Mouse (Mus musculus): ENCODE measurements around the gene Fbxo17. TPM values are rescaled to one million over a fixed set of nuclear protein-coding genes. Genes with fewer than 3 reads are reported as not detected.
"Not testable (repeated sequence)": the region's sequence is repeated elsewhere in the genome, so short reads cannot be mapped to it uniquely, and the experiment has no call there.

Fbxo17 gene
- polyA plus RNA-seq, 1 experiment from 2014 or later, result 8.2 TPM

DNA sequence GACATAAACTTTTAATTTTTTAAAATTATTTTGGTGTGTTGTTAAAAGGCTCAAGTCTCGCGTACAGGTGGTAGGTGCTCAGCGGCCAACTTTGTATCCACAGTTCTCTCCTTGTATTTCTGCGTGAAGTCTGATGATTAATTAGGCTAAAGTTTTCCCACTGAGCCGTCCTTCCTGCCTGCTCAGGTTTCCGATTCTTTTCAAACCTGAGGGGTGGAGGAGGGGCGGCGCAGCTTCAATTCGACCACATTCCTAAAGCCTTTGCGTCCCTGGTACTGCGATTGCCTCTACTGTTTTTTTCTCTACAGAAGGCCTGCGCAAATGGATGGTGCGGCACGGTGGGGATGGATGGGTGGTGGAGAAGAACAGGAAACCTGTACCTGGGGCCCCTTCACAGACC, 22.2 kb upstream of the Fbxo17 start:
- Histone ChIP-seq H3K4me1 (peaks cover 20% of the 10 kb centered on the region), H3K27ac (no peak overlapping the region), H3K4me3 (replicated peaks) (peak overlapping the region; percentile 53; the same call in 1 of the 2 replicates), H3K9ac (no peak overlapping the region), H3K9me3 (replicated peaks) (no peaks in the 10 kb centered on the region), H3K4me2 (peak overlapping the region; percentile 91), H3K36me3 (no peaks in the 10 kb centered on the region), H3K27me3 (no peaks in the 10 kb centered on the region)
- 6% methylated on average over 14 of the region's 14 CpGs for WGBS
- ATAC-seq (replicated peaks; ENCODE audit: low FRiP score), result no peak

DNA sequence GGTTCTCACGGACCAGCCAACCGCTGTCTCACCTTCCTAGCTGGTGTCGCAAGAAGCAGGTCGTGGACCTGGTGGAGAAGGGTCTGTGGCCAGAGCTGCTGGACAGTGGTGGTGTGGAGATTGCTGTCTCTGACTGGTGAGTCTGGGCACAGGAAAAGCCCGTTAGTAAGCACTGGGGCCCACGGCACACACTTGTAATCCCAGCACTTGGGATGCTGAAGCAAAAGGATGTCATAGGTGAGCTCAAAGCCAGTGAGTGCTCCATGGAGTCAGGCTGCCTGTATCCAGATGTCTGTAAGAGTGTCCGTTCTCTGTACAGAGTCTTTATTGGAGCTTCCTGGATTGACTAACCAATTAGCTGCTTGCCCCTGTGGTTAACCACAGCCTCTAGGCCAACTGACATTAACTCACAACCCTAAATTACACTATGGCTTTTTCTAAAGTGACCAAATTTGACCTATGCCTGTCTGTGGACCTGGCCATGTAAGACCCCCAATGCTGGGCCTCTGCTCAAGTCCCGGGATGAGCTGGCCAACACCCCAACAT, 21.6 kb upstream of the Fbxo17 start:
- no peak overlapping the region for H3K9ac ChIP-seq
- no peak for ATAC-seq (replicated peaks; ENCODE audit: low FRiP score)
- 55% methylated on average over 8 of the region's 8 CpGs for WGBS
- peaks cover 20% of the 10 kb centered on the region for H3K4me1 ChIP-seq
- no peaks in the 10 kb centered on the region for H3K36me3 ChIP-seq
- no peaks in the 10 kb centered on the region for H3K9me3 ChIP-seq (replicated peaks)
- H3K4me2 ChIP-seq, result peak overlapping the region; percentile 91
- H3K27ac ChIP-seq, result no peak overlapping the region
- no peaks in the 10 kb centered on the region for H3K27me3 ChIP-seq
- no peak overlapping the region for H3K4me3 ChIP-seq (replicated peaks)

DNA sequence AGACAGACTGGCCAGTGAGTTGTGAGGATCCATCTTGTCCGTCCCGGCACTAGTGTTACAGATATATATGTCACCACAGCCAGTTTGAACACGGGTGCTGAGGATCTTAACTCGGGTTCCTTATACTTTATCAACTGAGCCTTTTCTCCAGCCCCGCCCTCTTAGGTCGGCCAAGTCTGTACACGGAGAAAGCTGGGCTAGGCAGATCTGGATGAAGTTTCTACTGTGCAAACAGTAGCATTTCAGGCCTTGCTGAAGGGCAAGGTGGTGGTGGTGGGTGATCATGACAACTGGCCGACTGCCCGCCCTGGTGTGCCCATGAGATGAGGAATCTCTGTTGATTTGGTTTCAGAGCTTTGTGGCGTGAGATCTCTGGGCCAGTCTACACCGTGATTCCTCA, 19.3 kb upstream of the Fbxo17 start:
- 92% methylated on average over 11 of the region's 11 CpGs for WGBS
- ATAC-seq (replicated peaks; ENCODE audit: low FRiP score), result no peak
- H3K4me1 ChIP-seq, result peaks cover 20% of the 10 kb centered on the region

DNA sequence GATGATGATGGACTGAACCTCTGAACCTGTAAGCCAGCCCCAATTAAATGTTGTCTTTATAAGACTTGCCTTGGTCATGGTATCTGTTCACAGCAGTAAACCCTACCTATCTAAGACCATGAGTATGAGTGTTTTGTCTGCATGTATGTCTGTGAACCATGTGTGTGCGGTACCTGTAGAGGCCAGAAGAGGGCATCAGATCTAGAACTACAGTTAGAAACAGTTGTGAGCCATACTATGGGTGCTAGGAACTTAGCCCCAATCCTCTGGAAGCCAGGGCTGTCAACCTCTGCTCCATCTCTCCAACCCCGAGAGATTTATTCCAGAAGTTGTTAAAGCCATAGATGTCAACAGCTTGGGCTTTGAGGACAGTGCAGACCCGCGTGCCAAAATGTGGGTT, 16.3 kb upstream of the Fbxo17 start:
- no peaks in the 10 kb centered on the region for H3K9me3 ChIP-seq (replicated peaks)
- H3K4me1 ChIP-seq, result no peaks in the 10 kb centered on the region
- H3K36me3 ChIP-seq, result no peaks in the 10 kb centered on the region
- H3K9ac ChIP-seq, result no peak overlapping the region
- no peaks in the 10 kb centered on the region for H3K27me3 ChIP-seq
- H3K27ac ChIP-seq, result no peak overlapping the region
- no peak for ATAC-seq (replicated peaks; ENCODE audit: low FRiP score)
- 97% methylated on average over 4 of the region's 4 CpGs for WGBS
- H3K4me2 ChIP-seq, result no peak overlapping the region
- H3K4me3 ChIP-seq (replicated peaks), result no peak overlapping the region

More for the DNA sequence above, 19.3 kb upstream of the Fbxo17 start:
- no peak overlapping the region for H3K9ac ChIP-seq
- H3K4me3 ChIP-seq (replicated peaks), result no peak overlapping the region
- H3K27me3 ChIP-seq, result no peaks in the 10 kb centered on the region
- no peak overlapping the region for H3K27ac ChIP-seq
- H3K9me3 ChIP-seq (replicated peaks), result no peaks in the 10 kb centered on the region
- no peak overlapping the region for H3K4me2 ChIP-seq
- no peaks in the 10 kb centered on the region for H3K36me3 ChIP-seq

GRCm38 (mm10) chr7:28701306-28701705, 15.3 kb upstream of the Fbxo17 start:
- WGBS, result 93% methylated on average over 12 of the region's 12 CpGs
- H3K27me3 ChIP-seq; H3K4me1 ChIP-seq; H3K27ac ChIP-seq; H3K9me3 ChIP-seq (replicated peaks); H3K4me3 ChIP-seq (replicated peaks); H3K4me2 ChIP-seq; H3K9ac ChIP-seq; H3K36me3 ChIP-seq; ATAC-seq (replicated peaks; ENCODE audit: low FRiP score): not testable (repeated sequence)

GRCm38 (mm10) chr7:28702601-28703143, 13.9 kb upstream of the Fbxo17 start:
- no peak for ATAC-seq (replicated peaks; ENCODE audit: low FRiP score)

DNA sequence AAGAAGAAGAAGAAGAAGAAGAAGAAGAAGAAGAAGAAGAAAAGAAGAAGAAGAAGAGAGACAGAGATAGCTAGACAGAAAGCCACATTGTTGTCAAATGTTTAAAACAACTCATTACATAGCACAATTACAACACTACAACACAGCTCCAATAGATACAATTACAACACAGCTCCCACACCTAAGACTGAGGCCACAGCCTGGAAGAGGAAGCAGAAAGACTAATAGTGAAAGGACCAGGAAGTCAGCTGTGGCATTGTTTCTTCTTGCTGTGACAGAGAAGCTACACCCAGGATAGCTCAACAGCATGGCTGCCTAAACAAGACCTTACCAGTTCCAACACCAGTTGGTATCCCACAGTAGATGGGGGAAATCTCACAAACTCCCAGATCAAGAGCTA, 7.2 kb upstream of the Fbxo17 start:
- ATAC-seq (replicated peaks; ENCODE audit: low FRiP score), result no peak
- no peaks in the 10 kb centered on the region for H3K9me3 ChIP-seq (replicated peaks)
- H3K4me1 ChIP-seq, result peaks cover 8% of the 10 kb centered on the region; the same call in 1 of the 2 replicates
- no peak overlapping the region for H3K4me3 ChIP-seq (replicated peaks)
- H3K9ac ChIP-seq, result no peak overlapping the region
- H3K27ac ChIP-seq, result no peak overlapping the region
- no peaks in the 10 kb centered on the region for H3K36me3 ChIP-seq
- no peaks in the 10 kb centered on the region for H3K27me3 ChIP-seq
- H3K4me2 ChIP-seq, result no peak overlapping the region

More at GRCm38 (mm10) chr7:28702601-28703143, 13.9 kb upstream of the Fbxo17 start:
- Histone ChIP-seq H3K4me2 (no peak overlapping the region), H3K27ac (0 out of 2 replicates have a peak overlapping the region, but pooled peaks have one; percentile 22), H3K36me3 (no peaks in the 10 kb centered on the region), H3K9me3 (replicated peaks) (no peaks in the 10 kb centered on the region), H3K9ac (no peak overlapping the region), H3K27me3 (no peaks in the 10 kb centered on the region), H3K4me3 (replicated peaks) (no peak overlapping the region), H3K4me1 (no peaks in the 10 kb centered on the region)
- 56% methylated on average over 9 of the region's 9 CpGs for WGBS

DNA sequence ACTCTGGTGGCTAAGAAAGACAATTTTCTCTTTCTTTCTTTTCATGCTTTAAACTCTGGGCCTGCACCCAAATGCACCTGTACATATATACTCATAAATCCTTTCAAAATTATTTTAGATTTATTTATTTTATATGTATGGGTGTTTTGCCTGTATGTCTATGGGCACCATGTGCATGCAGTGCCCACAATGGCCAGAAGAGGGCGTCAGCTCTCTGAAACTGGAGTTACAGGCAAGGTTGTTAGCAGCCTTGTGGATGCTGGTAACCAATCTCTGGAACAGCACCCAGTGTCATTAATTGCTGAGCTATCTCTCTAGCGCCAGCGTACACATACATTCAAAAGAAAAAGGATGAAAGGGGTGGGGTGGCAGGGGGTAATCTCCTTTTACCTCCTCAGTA, 5.6 kb upstream of the Fbxo17 start:
- Histone ChIP-seq H3K27ac (no peak overlapping the region), H3K4me1 (peaks cover 8% of the 10 kb centered on the region; the same call in 1 of the 2 replicates), H3K4me3 (replicated peaks) (no peak overlapping the region), H3K27me3 (no peaks in the 10 kb centered on the region), H3K4me2 (no peak overlapping the region), H3K9me3 (replicated peaks) (no peaks in the 10 kb centered on the region), H3K9ac (no peak overlapping the region), H3K36me3 (no peaks in the 10 kb centered on the region)
- WGBS, result 72% methylated on average over 3 of the region's 3 CpGs
- ATAC-seq (replicated peaks; ENCODE audit: low FRiP score), result no peak

DNA sequence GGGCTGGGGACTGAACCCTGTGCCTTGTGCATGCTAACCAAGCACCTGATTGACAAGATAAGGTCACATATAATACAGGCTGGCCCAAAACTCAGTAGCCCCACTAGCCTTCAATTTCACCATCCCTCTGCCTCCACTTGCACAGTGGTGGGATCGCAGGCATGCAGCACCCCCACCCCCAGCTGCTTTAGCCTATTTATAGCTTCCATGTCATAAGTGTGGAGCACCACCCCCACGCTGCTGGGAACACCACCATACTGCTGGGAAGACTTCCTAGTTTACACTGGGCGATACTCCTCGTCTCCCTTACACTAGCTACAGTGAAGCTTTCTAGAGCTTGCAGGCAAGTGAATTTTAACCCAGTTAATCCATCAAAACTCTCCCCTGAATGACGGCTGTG, 1.9 kb upstream of the Fbxo17 start:
- Histone ChIP-seq H3K36me3 (no peaks in the 10 kb centered on the region), H3K4me2 (no peak overlapping the region), H3K27me3 (no peaks in the 10 kb centered on the region), H3K27ac (no peak overlapping the region), H3K9me3 (replicated peaks) (no peaks in the 10 kb centered on the region), H3K4me1 (peaks cover 27% of the 10 kb centered on the region), H3K4me3 (replicated peaks) (no peak overlapping the region), H3K9ac (no peak overlapping the region)
- ATAC-seq (replicated peaks; ENCODE audit: low FRiP score), result no peak
- 76% methylated on average over 5 of the region's 5 CpGs for WGBS

- no peak overlapping the region for H3K9ac ChIP-seq
- H3K36me3 ChIP-seq, result no peaks in the 10 kb centered on the region
- 96% methylated on average over 2 of the region's 2 CpGs for WGBS
- no peak for ATAC-seq (replicated peaks; ENCODE audit: low FRiP score)
- H3K27ac ChIP-seq, result no peak overlapping the region
- H3K27me3 ChIP-seq, result no peaks in the 10 kb centered on the region
- no peaks in the 10 kb centered on the region for H3K9me3 ChIP-seq (replicated peaks)
- H3K4me1 ChIP-seq, result peaks cover 27% of the 10 kb centered on the region
- no peak overlapping the region for H3K4me2 ChIP-seq
- no peak overlapping the region for H3K4me3 ChIP-seq (replicated peaks)
Measured at GRCm38 (mm10) chr7:28715598-28715997, 1.0 kb upstream of the Fbxo17 start.

GRCm38 (mm10) chr7:28717726-28718125, 1.1 kb downstream of the Fbxo17 start:
- 0 out of 2 replicates have a peak overlapping the region, but pooled peaks have one; percentile 56 for H3K4me3 ChIP-seq (replicated peaks)

DNA sequence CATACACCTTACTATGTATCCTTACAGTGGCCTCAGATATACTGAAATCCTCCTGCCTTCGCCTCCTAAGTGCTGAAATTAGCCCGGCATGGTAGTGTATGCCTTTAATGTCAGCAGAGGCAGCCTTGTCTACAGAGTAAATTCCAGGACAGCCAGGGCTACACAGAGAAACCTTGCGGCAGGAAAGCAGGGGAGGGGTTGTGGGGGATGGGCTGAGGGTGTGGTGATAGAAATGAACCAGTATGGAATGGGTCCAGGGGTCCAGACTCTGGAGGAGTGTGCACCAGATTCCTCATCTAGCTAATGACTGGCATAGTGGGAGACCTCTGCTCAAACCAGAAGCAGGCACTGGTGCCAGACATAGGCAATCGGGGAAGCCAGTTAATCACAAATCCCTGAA, 2.6 kb downstream of the Fbxo17 start:
- no peaks in the 10 kb centered on the region; the same call in 1 of the 2 replicates for H3K36me3 ChIP-seq
- no peak for ATAC-seq (replicated peaks; ENCODE audit: low FRiP score)
- no peak overlapping the region for H3K4me2 ChIP-seq
- H3K9ac ChIP-seq, result no peak overlapping the region
- WGBS, result 52% methylated on average over 4 of the region's 4 CpGs
- no peaks in the 10 kb centered on the region for H3K27me3 ChIP-seq
- no peak overlapping the region for H3K4me3 ChIP-seq (replicated peaks)
- H3K27ac ChIP-seq, result no peak overlapping the region
- no peaks in the 10 kb centered on the region for H3K9me3 ChIP-seq (replicated peaks)
- peaks cover 20% of the 10 kb centered on the region for H3K4me1 ChIP-seq

More at GRCm38 (mm10) chr7:28717726-28718125, 1.1 kb downstream of the Fbxo17 start:
- H3K36me3 ChIP-seq, result no peaks in the 10 kb centered on the region
- ATAC-seq (replicated peaks; ENCODE audit: low FRiP score), result no peak
- WGBS, result 69% methylated on average over 10 of the region's 10 CpGs
- no peaks in the 10 kb centered on the region for H3K9me3 ChIP-seq (replicated peaks)
- H3K4me2 ChIP-seq, result peak overlapping the region; percentile 77
- H3K4me1 ChIP-seq, result peaks cover 24% of the 10 kb centered on the region
- no peaks in the 10 kb centered on the region for H3K27me3 ChIP-seq
- no peak overlapping the region for H3K27ac ChIP-seq
- no peak overlapping the region for H3K9ac ChIP-seq

GRCm38 (mm10) chr7:28719650-28720049, 3.0 kb downstream of the Fbxo17 start:
- Histone ChIP-seq H3K36me3 (peaks cover 3% of the 10 kb centered on the region; the same call in 1 of the 2 replicates), H3K27me3 (no peaks in the 10 kb centered on the region), H3K27ac (no peak overlapping the region), H3K4me3 (replicated peaks) (no peak overlapping the region), H3K4me2 (no peak overlapping the region), H3K4me1 (peaks cover 20% of the 10 kb centered on the region), H3K9me3 (replicated peaks) (no peaks in the 10 kb centered on the region), H3K9ac (no peak overlapping the region)
- no peak for ATAC-seq (replicated peaks; ENCODE audit: low FRiP score)
- 81% methylated on average over 2 of the region's 2 CpGs for WGBS

All from kidney, embryonic 15.5 days (tissue).